Mouse (Mus musculus): ENCODE results near the gene Rpap2.

DNA sequence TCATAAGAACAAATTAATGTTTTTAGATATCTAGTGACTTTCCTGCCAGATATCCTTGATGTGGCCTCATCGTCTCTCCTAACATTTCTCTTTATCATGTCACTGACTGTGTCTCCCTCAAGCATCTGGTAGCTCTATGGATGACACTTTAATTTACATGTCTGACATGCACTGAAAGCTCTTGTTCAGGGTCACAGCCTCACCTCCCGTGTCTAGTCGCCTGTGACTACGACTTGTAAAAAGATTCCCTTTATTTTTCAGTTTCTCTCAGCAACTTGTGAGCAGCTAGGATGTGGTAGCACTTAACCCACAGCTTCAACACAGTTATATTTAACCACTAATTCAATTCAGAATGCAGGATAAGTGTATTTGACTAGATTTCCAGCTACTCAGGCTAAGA is 50.4 kb downstream of the Rpap2 start:
- TF ChIP-seq CTCF (IDR thresholded peaks at IDR 0.05; ENCODE audit: low read depth, low read length) (no peak), POLR2A (IDR thresholded peaks at IDR 0.05; ENCODE audit: borderline replicate concordance, low read depth, low read length) (no peak)
